Mouse (Mus musculus) testis, postnatal 14 days (tissue): ENCODE data around the gene Ubp1.

ENCODE experiments used
- DNase-seq: peaks from one replicate; pipeline ENCODE4 v3.0.0; 2021; ENCODE audit warnings: low spot score

Ubp1 gene

GRCm38 (mm10) chr9:113969399-113969798, 38.7 kb downstream of the Ubp1 start:
- no peak for DNase-seq

- DNase-seq = no peak
These were observed 39.3 kb downstream of the Ubp1 start for GRCm38 (mm10) chr9:113970041-113970440.

- DNase-seq = no peak
These were observed 40.9 kb downstream of the Ubp1 start for GRCm38 (mm10) chr9:113971615-113972014.

- DNase-seq = no peak
These were observed 43.1 kb downstream of the Ubp1 start for GRCm38 (mm10) chr9:113973857-113974256.

- no peak for DNase-seq
These were observed 44.2 kb downstream of the Ubp1 start for GRCm38 (mm10) chr9:113974945-113975344.

GRCm38 (mm10) chr9:113975442-113975841, 44.7 kb downstream of the Ubp1 start:
- no peak for DNase-seq

- DNase-seq = no peak
These were observed 45.5 kb downstream of the Ubp1 start for GRCm38 (mm10) chr9:113976264-113976663.

- no peak for DNase-seq
These were observed 46.6 kb downstream of the Ubp1 start for GRCm38 (mm10) chr9:113977225-113977840.

- no peak for DNase-seq
These were observed 47.9 kb downstream of the Ubp1 start for GRCm38 (mm10) chr9:113978656-113979055.

- no peak for DNase-seq
These were observed 48.6 kb downstream of the Ubp1 start for GRCm38 (mm10) chr9:113979356-113979755.

GRCm38 (mm10) chr9:113981099-113981880, 50.6 kb downstream of the Ubp1 start:
- DNase-seq = no peak

- DNase-seq = no peak
These were observed 51.7 kb downstream of the Ubp1 start for GRCm38 (mm10) chr9:113982451-113982850.

- no peak for DNase-seq
These were observed 52.3 kb downstream of the Ubp1 start for GRCm38 (mm10) chr9:113982883-113983670.

GRCm38 (mm10) chr9:113984946-113985620, 54.3 kb downstream of the Ubp1 start:
- DNase-seq = no peak

- peak; percentile 69 for DNase-seq
These were observed 60.0 kb downstream of the Ubp1 start for GRCm38 (mm10) chr9:113990547-113991248.

GRCm38 (mm10) chr9:113992810-113993209, 62.1 kb downstream of the Ubp1 start:
- DNase-seq = no peak

GRCm38 (mm10) chr9:113998311-113998710, 67.6 kb downstream of the Ubp1 start:
- no peak for DNase-seq

- no peak for DNase-seq
These were observed 76.1 kb downstream of the Ubp1 start for GRCm38 (mm10) chr9:114006801-114007200.

GRCm38 (mm10) chr9:114007850-114008350, 77.2 kb downstream of the Ubp1 start:
- no peak for DNase-seq

- no peak for DNase-seq
These were observed 78.8 kb downstream of the Ubp1 start for GRCm38 (mm10) chr9:114009526-114009925.

- DNase-seq = no peak
These were observed 80.5 kb downstream of the Ubp1 start for GRCm38 (mm10) chr9:114011203-114011602.
